Mouse (Mus musculus) spleen, adult 2 months (tissue): ENCODE measurements at regions not wholly inside any gene's neighbourhood (a gene's known extent, or its start where the extent isn't known, plus 50 kb on each side); places are given as distances from the start of the nearest gene placed in this dataset.

Experiments used
- CTCF ChIP-seq: fragments of 200-500 bp; IDR thresholded peaks from 2 replicates; pipeline ENCODE4 v1.5.1; 2011; ENCODE audit warnings: mild to moderate bottlenecking, inconsistent platforms; ENCODE audit not compliant: insufficient read depth, insufficient read length, insufficient replicate concordance; ENCODE audit errors: extremely low read depth
- POLR2A ChIP-seq: fragments of 200-500 bp; IDR thresholded peaks from 2 replicates; pipeline ENCODE4 v1.6.1; 2011; ENCODE audit warnings: low read depth, low read length, inconsistent platforms

- TF ChIP-seq CTCF = no peak
- TF ChIP-seq POLR2A = no peak
Observed at GRCm38 (mm10) chr9:61812315-61812714, 102.0 kb downstream of the Rplp1 start.
